Mouse (Mus musculus) forebrain, embryonic 12.5 days (tissue): ENCODE data around the gene Slc52a3. TPM values are rescaled to one million over a fixed set of nuclear protein-coding genes. Genes with fewer than 3 reads are reported as not detected.

Experiments
- ATAC-seq: fragments of 200-750 bp; cut with Nextera tagmentation; 2 replicates; pipeline ENCODE4 v1.8.0; 2017; ENCODE audit warnings: moderate TSS enrichment; ENCODE audit not compliant: low FRiP score
- H3K27ac ChIP-seq: fragments of 300-500 bp; sonication (generic); 2 replicates; pipeline ENCODE4 v1.5.1; 2016; ENCODE audit warnings: mild to moderate bottlenecking
- H3K27me3 ChIP-seq: fragments of 300-500 bp; sonication (generic); 2 replicates; pipeline ENCODE4 v1.6.1; 2016; ENCODE audit warnings: mild to moderate bottlenecking
- H3K36me3 ChIP-seq: fragments of 300-500 bp; sonication (generic); replicated peaks from 2 replicates; pipeline ENCODE4 v1.6.1; 2016; ENCODE audit warnings: mild to moderate bottlenecking
- H3K4me1 ChIP-seq: fragments of 300-500 bp; sonication (generic); 2 replicates; pipeline ENCODE4 v1.6.1; 2016
- H3K4me2 ChIP-seq: fragments of 300-500 bp; sonication (generic); 2 replicates; pipeline ENCODE4 v1.6.1; 2016; ENCODE audit warnings: mild to moderate bottlenecking, moderate library complexity
- H3K4me3 ChIP-seq: fragments of 300-500 bp; sonication (generic); replicated peaks from 2 replicates; pipeline ENCODE4 v1.5.1; 2016; ENCODE audit warnings: mild to moderate bottlenecking
- H3K9ac ChIP-seq: fragments of 300-500 bp; sonication (generic); 2 replicates; pipeline ENCODE4 v1.6.1; 2016; ENCODE audit warnings: mild to moderate bottlenecking
- H3K9me3 ChIP-seq: fragments of 300-500 bp; sonication (generic); 2 replicates; pipeline ENCODE4 v1.6.1; 2016
- WGBS: fragments of 180-500 bp; shearing (Covaris S2); methylation state at CpG from one replicate; pipeline ENCODE4 v1.1.7; 2016; 5-methylcytosine and 5-hydroxymethylcytosine counted together
- polyA plus RNA-seq: library from polyadenylated mRNA; unstranded; fragments of >200 nt; fragmentation: Nextera tagmentation; extraction: Ambion mirVana; gene quantifications from 2 replicates; pipeline ENCODE4 v1.2.1, GENCODE M21; 2016

The Slc52a3 gene
- polyA plus RNA-seq, 1 experiment from 2014 or later, result 0.54 TPM

GRCm38 (mm10) chr2:151967176-151967750 is 29.0 kb upstream of the Slc52a3 start:
- peaks cover 20% of the 10 kb centered on the region for H3K36me3 ChIP-seq
- H3K4me3 ChIP-seq, result peak overlapping the region; percentile 16
- peaks cover 90% of the 10 kb centered on the region for H3K4me1 ChIP-seq
- WGBS, result 14% methylated on average over 9 of the region's 9 CpGs
- H3K9me3 ChIP-seq, result no peaks in the 10 kb centered on the region
- peak overlapping the region; percentile 36; the same call in 1 of the 2 replicates for H3K9ac ChIP-seq
- 0 out of 2 replicates have a peak, but pooled peaks cover 3% of the 10 kb centered on the region for H3K27me3 ChIP-seq
- H3K4me2 ChIP-seq, result peak overlapping the region; percentile 75
- 0 out of 2 replicates have a peak, but pooled peaks have one; percentile 15 for ATAC-seq
- peak overlapping the region; percentile 93 for H3K27ac ChIP-seq

GRCm38 (mm10) chr2:151967792-151968191 is 28.5 kb upstream of the Slc52a3 start:
- Histone ChIP-seq H3K4me1 (peaks cover 90% of the 10 kb centered on the region), H3K9me3 (no peaks in the 10 kb centered on the region), H3K4me3 (peak overlapping the region; percentile 16; the same call in 1 of the 2 replicates), H3K9ac (0 out of 2 replicates have a peak overlapping the region, but pooled peaks have one; percentile 36), H3K27me3 (0 out of 2 replicates have a peak, but pooled peaks cover 3% of the 10 kb centered on the region), H3K36me3 (peaks cover 20% of the 10 kb centered on the region), H3K27ac (peak overlapping the region; percentile 93), H3K4me2 (peak overlapping the region; percentile 75)
- WGBS, result 65% methylated on average over 2 of the region's 2 CpGs
- ATAC-seq, result no peak

- WGBS, result 75% methylated on average over 8 of the region's 8 CpGs
- H3K4me2 ChIP-seq, result peak overlapping the region; percentile 75
- H3K27me3 ChIP-seq, result 0 out of 2 replicates have a peak, but pooled peaks cover 3% of the 10 kb centered on the region
- H3K9ac ChIP-seq, result peak overlapping the region; percentile 73
- peak overlapping the region; percentile 93 for H3K27ac ChIP-seq
- peaks cover 20% of the 10 kb centered on the region for H3K36me3 ChIP-seq
- peaks cover 92% of the 10 kb centered on the region for H3K4me1 ChIP-seq
- H3K4me3 ChIP-seq, result peak overlapping the region; percentile 47
- no peaks in the 10 kb centered on the region for H3K9me3 ChIP-seq
- no peak for ATAC-seq
Measured at GRCm38 (mm10) chr2:151968451-151968850, 27.9 kb upstream of the Slc52a3 start.

GRCm38 (mm10) chr2:151968986-151969385 is 27.3 kb upstream of the Slc52a3 start:
- no peak for ATAC-seq
- Histone ChIP-seq H3K27me3 (0 out of 2 replicates have a peak, but pooled peaks cover 3% of the 10 kb centered on the region), H3K4me3 (peak overlapping the region; percentile 47), H3K36me3 (peaks cover 20% of the 10 kb centered on the region), H3K9ac (peak overlapping the region; percentile 73), H3K4me1 (peaks cover 92% of the 10 kb centered on the region), H3K4me2 (peak overlapping the region; percentile 75), H3K27ac (peak overlapping the region; percentile 93), H3K9me3 (no peaks in the 10 kb centered on the region)
- 85% methylated on average over 7 of the region's 7 CpGs for WGBS

- 0 out of 2 replicates have a peak overlapping the region, but pooled peaks have one; percentile 93 for H3K27ac ChIP-seq
- peaks cover 20% of the 10 kb centered on the region for H3K36me3 ChIP-seq
- ATAC-seq, result no peak
- WGBS, result 97% methylated on average over 6 of the region's 6 CpGs
- 0 out of 2 replicates have a peak, but pooled peaks cover 3% of the 10 kb centered on the region for H3K27me3 ChIP-seq
- no peaks in the 10 kb centered on the region for H3K9me3 ChIP-seq
- peaks cover 92% of the 10 kb centered on the region for H3K4me1 ChIP-seq
- peak overlapping the region; percentile 73 for H3K9ac ChIP-seq
- peak overlapping the region; percentile 75 for H3K4me2 ChIP-seq
- H3K4me3 ChIP-seq, result peak overlapping the region; percentile 47
Measured at GRCm38 (mm10) chr2:151969396-151969795, 26.9 kb upstream of the Slc52a3 start.

GRCm38 (mm10) chr2:151970191-151971172 is 25.8 kb upstream of the Slc52a3 start:
- ATAC-seq, result peak; percentile 91
- Histone ChIP-seq H3K27me3 (0 out of 2 replicates have a peak, but pooled peaks cover 3% of the 10 kb centered on the region), H3K4me3 (peak overlapping the region; percentile 47), H3K4me2 (peak overlapping the region; percentile 75), H3K27ac (peak overlapping the region; percentile 91), H3K4me1 (peaks cover 91% of the 10 kb centered on the region), H3K36me3 (peaks cover 20% of the 10 kb centered on the region), H3K9ac (peak overlapping the region; percentile 73), H3K9me3 (no peaks in the 10 kb centered on the region)
- 43% methylated on average over 53 of the region's 53 CpGs for WGBS

GRCm38 (mm10) chr2:151971748-151972147 is 24.6 kb upstream of the Slc52a3 start:
- Histone ChIP-seq H3K36me3 (peaks cover 26% of the 10 kb centered on the region), H3K4me1 (peaks cover 95% of the 10 kb centered on the region), H3K9ac (no peak overlapping the region), H3K4me3 (no peak overlapping the region), H3K27me3 (0 out of 2 replicates have a peak, but pooled peaks cover 3% of the 10 kb centered on the region), H3K4me2 (no peak overlapping the region), H3K27ac (no peak overlapping the region; the same call in 1 of the 2 replicates), H3K9me3 (no peaks in the 10 kb centered on the region)
- ATAC-seq, result no peak
- 86% methylated on average over 5 of the region's 5 CpGs for WGBS

GRCm38 (mm10) chr2:151972880-151973594 is 23.3 kb upstream of the Slc52a3 start:
- WGBS, result 9% methylated on average over 23 of the region's 23 CpGs

GRCm38 (mm10) chr2:151973595-151974562 is 22.4 kb upstream of the Slc52a3 start:
- H3K4me3 ChIP-seq, result peak overlapping the region; percentile 33
- no peak for ATAC-seq
- H3K36me3 ChIP-seq, result peaks cover 26% of the 10 kb centered on the region
- no peaks in the 10 kb centered on the region for H3K9me3 ChIP-seq
- H3K4me2 ChIP-seq, result peak overlapping the region; percentile 53
- H3K27me3 ChIP-seq, result 0 out of 2 replicates have a peak, but pooled peaks cover 3% of the 10 kb centered on the region
- 3% methylated on average over 36 of the region's 36 CpGs for WGBS
- H3K4me1 ChIP-seq, result peaks cover 95% of the 10 kb centered on the region
- peak overlapping the region; percentile 86 for H3K27ac ChIP-seq
- peak overlapping the region; percentile 33 for H3K9ac ChIP-seq

More at GRCm38 (mm10) chr2:151972880-151973594, 23.3 kb upstream of the Slc52a3 start:
- ATAC-seq, result peak; percentile 68
- peak overlapping the region; percentile 33 for H3K4me3 ChIP-seq
- H3K4me2 ChIP-seq, result peak overlapping the region; percentile 53
- no peaks in the 10 kb centered on the region for H3K9me3 ChIP-seq
- 0 out of 2 replicates have a peak, but pooled peaks cover 3% of the 10 kb centered on the region for H3K27me3 ChIP-seq
- peak overlapping the region; percentile 86 for H3K27ac ChIP-seq
- H3K9ac ChIP-seq, result peak overlapping the region; percentile 33
- peaks cover 31% of the 10 kb centered on the region for H3K36me3 ChIP-seq
- peaks cover 95% of the 10 kb centered on the region for H3K4me1 ChIP-seq

GRCm38 (mm10) chr2:151975295-151975694 is 21.0 kb upstream of the Slc52a3 start:
- peaks cover 12% of the 10 kb centered on the region; the same call in 1 of the 2 replicates for H3K36me3 ChIP-seq
- WGBS, result 92% methylated on average over 5 of the region's 5 CpGs
- H3K4me3 ChIP-seq, result no peak overlapping the region
- no peak overlapping the region for H3K4me2 ChIP-seq
- no peak for ATAC-seq
- no peak overlapping the region for H3K9ac ChIP-seq
- H3K4me1 ChIP-seq, result peaks cover 90% of the 10 kb centered on the region
- 0 out of 2 replicates have a peak, but pooled peaks cover 3% of the 10 kb centered on the region for H3K27me3 ChIP-seq
- H3K27ac ChIP-seq, result no peak overlapping the region
- H3K9me3 ChIP-seq, result no peaks in the 10 kb centered on the region
